Mouse (Mus musculus) G1E (cell line): ENCODE measurements around the gene Notum.

Experiments used
- CTCF ChIP-seq: IDR thresholded peaks from 2 replicates; pipeline ENCODE4 v1.5.1; 2012; ENCODE audit warnings: low read depth, low read length, inconsistent platforms, mixed read lengths
- GATA1 ChIP-seq: IDR thresholded peaks from 2 replicates; pipeline ENCODE4 v1.6.1; 2012; ENCODE audit warnings: borderline replicate concordance, low read length, inconsistent platforms, mixed read lengths
- TAL1 ChIP-seq: conservative IDR thresholded peaks from 2 replicates; pipeline ENCODE4 v1.6.1; 2012; ENCODE audit warnings: low read depth, low read length, inconsistent platforms, mixed read lengths

- TF ChIP-seq CTCF (no peak), TAL1 (no peak), GATA1 (no peak)
Observed at GRCm38 (mm10) chr11:120704486-120705325, 43.7 kb upstream of the Notum start.
